Mouse (Mus musculus): ENCODE measurements around the gene Hps6.

Gene Hps6

GRCm38 (mm10) chr19:46044993-46045695, 41.8 kb downstream of the Hps6 start, which contains the start of gene Ldb1:
Ldb1 (minus strand) TSS chr19:46045214.
- DNase-seq (ENCODE audit: low read depth, low spot score), result peak; percentile 91

- DNase-seq (ENCODE audit: low read depth, low spot score), result peak; percentile 71
Measured at GRCm38 (mm10) chr19:46045696-46046311, 42.5 kb downstream of the Hps6 start.

GRCm38 (mm10) chr19:46046621-46047025, 43.3 kb downstream of the Hps6 start:
- DNase-seq (ENCODE audit: low read depth, low spot score), result no peak

- no peak for DNase-seq (ENCODE audit: low read depth, low spot score)
Measured at GRCm38 (mm10) chr19:46047426-46047825, 44.1 kb downstream of the Hps6 start.

GRCm38 (mm10) chr19:46049129-46049528, 45.8 kb downstream of the Hps6 start:
- no peak for DNase-seq (ENCODE audit: low read depth, low spot score)

- DNase-seq (ENCODE audit: low read depth, low spot score), result no peak
Measured at GRCm38 (mm10) chr19:46050462-46050861, 47.2 kb downstream of the Hps6 start.

Data from mesoderm, embryonic 11.5 days (tissue).